Mouse (Mus musculus): Measurements from ENCODE around the gene Smok3b. TPM values are rescaled to one million over a fixed set of nuclear protein-coding genes. Genes with fewer than 3 reads are reported as not detected.
"Not testable (repeated sequence)": the region's sequence is repeated elsewhere in the genome, so short reads cannot be mapped to it uniquely, and the experiment has no call there.

The Smok3b gene
- total RNA-seq (2021) = not detected
- long read RNA-seq, experiment 1 = 0 reads
- long read RNA-seq, experiment 2 = 0 reads

DNA sequence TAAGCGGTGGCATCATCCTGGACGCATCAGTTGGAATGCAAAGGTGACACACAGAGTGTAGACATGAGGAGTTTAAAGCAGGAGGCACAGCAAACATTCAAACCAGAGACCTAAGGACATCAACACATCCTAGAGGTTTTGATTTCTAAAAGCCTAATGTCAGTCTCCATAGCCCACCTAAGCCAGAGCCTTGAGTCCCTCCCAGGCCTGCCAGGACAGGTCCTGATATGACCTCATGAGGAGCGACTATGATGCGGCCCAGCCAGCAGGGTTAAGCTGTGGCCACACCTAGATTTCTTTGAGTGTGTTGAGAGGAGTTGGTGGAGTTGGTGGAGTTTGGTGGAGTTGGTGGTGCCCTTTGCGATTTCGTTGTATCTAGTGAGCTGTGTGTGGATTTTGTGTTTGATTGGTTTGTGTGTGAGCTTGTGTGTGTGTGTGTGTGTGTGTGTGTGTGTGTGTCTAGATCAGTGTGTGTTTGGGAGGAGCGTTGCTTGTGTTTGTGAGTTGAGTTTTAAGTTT is at the start of gene Smok3b, which contains the start of gene Smok3a:
TSS of gene Smok3b (plus strand) at position 469 of the 519 bp plus-strand sequence.
TSS of gene Smok3a (plus strand) at position 301 of the 519 bp plus-strand sequence.
- intact Hi-C loops (cut with DNase I) = not testable (repeated sequence)

DNA sequence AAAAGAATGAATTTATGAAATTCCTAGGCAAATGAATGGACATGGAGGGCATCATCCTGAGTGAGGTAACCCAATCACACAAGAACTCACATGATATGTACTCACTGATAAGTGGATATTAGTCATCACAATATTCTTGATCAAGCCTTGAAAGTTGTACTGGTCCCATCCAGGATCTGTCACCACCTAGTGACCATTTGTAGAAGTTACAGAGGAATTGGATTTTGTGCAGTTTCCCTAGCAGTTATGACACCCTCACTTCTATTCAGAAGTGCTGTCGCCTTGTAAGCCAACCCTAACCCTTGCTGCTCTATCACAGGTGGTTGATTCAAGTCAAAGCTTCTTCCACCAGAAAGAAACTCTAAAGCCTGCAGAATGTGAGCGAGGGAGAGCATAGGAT is 48.1 kb upstream of the Smok3b start:
- intact Hi-C loops (cut with DNase I) = no loop called here
- no peak for DNase-seq

More for the DNA sequence above, at the start of gene Smok3b, which contains the start of gene Smok3a:
- not testable (repeated sequence) for DNase-seq

DNA sequence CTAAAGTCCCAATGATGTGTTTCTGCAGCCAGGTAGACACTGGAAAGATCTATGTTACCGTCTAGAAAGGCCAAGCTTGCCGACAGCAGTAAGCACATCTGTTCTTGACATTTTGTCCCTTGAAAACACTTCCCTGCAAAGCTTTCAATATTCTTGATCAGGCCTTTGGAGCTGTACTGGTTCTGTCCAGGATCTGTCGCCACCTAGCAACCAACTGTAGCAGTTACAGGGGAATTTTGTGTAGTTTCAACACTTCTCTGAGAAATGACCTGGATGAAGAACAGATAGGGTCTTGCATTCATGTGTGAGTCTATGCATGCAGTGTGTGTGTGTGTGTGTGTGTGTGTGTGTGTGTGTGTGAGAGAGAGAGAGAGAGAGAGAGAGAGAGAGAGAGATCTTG is 47.5 kb upstream of the Smok3b start:
- intact Hi-C loops (cut with DNase I) = no loop called here
- DNase-seq = no peak

DNA sequence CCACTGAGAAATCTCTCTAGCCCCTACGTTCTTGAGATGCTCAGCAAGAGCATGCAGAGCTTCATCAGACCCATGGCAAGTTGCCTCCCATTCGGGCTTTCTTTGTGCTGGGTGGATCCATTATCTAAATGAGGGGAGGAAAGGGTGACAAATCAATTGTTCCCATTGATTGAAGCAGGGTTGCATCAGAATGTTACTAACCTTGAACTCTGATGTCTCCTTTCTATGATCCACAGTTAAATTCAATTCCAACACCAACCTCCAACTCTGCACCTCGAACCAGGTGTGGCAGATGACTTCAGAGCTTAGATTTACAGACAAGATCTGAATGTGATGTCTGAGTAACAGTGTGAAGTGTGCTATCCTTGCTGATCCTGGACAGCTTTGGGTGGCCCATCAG is 46.5 kb upstream of the Smok3b start:
- intact Hi-C loops (cut with DNase I) = no loop called here
- no peak for DNase-seq

DNA sequence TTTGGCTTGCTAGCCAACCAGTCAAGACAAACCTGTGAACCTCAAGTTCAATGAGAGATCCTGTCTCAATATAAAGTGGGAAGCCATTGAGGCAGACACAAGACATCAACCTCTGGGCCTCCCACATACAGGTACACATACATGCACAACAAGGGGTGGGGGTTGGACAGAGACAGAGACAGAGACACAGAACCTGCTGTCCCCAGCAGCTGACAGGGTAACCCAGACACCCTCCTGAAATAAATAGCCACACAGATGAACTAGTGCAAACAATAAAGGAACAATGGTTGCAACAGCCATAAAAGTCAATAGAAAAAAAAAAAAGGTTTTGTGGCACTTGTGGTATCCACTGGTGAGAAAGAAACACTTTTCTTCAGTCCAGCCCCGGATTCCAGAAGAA is 45.8 kb upstream of the Smok3b start:
- no peak for DNase-seq
- intact Hi-C loops (cut with DNase I) = no loop called here

DNA sequence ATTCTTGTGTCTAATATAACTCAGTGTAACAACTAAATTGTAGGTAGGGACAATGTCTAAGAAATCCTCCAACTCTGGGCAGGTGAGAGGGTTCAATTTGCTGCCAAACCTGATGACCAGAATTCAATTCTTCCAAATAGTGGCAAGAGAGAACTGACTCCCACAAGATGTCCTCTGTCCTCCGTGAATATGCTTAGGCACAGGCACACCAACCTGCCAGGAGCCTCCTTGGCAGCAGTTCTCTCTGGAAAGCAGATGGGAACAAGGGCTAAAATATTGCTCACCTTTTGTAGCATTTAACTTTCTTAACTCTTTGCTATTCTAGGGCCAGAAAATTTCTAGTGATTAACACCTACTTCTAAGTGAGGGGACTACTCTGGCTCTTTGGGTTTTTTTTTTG is 43.9 kb upstream of the Smok3b start:
- no peak for DNase-seq

DNA sequence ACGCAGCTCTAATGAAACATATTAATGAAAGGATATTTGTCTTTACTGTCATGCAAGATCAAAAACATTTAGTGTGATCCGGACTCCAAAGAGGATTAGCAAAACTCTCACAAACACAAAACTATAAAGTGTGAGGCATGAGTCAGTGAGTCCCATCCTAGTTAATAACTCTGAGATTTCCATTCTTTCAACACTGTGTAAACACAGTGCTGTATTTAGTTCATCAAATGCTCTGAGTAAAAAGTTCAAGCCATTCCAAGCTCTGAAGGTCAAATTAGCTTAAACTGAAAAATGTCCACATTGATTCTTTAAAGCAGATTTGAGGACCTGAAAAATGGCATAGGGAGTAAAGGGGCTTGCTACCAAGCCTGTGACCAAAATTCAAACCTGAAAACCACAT is 42.1 kb upstream of the Smok3b start:
- intact Hi-C loops (cut with DNase I) = no loop called here
- DNase-seq = no peak

More for the DNA sequence above, 43.9 kb upstream of the Smok3b start:
- intact Hi-C loops (cut with DNase I) = no loop called here

DNA sequence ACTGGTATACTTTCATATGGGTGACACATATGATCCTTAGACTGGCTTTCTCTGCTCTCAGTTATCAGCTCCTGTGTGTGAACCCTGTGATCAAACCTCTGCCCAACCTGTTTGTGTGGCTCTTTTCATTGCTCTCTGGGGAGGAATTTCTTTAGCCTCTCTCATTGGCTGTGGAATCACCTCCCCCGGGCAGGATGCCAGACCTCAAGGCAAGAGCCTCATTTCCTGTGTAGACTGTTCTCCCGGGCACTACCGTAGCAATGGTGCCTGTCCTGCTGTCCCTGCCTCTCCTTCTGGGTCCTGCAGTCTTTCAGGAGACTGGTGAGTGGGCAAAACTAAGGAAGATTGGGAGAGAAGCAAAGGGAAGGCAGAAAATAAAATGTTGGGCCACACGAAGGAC is 39.9 kb upstream of the Smok3b start, which contains the start of gene Azgp1:
TSS of gene Azgp1 (plus strand) at position 221 of the 400 bp plus-strand sequence.
- no peak for DNase-seq
- intact Hi-C loops (cut with DNase I) = no loop called here

DNA sequence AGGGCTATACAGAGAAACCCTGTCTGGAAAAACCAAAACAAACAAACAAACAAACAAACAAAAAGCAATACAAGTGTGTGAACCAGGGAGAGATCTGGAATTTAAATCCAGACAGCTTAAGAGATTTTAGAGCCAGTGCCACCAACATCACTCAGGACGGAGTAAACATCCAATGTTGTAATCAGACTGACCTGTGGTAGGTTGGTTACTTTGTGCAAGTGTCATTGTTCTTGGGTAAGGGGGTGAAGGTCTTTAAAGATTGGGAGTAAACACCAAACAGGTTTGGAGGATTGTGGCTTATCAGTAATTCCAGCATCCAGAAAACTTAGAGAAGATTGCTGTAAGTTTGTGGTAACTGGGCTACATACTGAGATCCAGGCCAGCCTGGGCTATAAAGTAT is 34.9 kb upstream of the Smok3b start:
- DNase-seq = no peak
- intact Hi-C loops (cut with DNase I) = no loop called here

DNA sequence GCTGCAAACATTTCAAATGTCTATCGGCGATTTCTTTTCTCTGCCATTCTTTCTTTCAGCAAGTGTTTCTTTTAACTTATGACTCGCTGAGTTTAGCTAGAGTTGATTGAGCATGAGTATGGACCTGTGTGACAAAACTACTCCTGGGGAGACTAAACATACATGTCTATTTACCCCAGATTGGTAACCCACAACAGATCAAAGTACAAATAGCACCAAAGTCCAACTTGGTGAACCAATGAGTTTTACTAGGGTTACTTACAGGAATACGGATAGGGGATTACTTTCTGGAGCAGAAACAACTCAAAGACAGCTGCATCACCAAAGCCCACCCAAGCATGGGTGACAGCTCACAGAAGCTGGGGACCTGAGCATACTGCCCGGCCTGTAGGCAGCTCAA is 11.8 kb upstream of the Smok3b start:
- DNase-seq = no peak

DNA sequence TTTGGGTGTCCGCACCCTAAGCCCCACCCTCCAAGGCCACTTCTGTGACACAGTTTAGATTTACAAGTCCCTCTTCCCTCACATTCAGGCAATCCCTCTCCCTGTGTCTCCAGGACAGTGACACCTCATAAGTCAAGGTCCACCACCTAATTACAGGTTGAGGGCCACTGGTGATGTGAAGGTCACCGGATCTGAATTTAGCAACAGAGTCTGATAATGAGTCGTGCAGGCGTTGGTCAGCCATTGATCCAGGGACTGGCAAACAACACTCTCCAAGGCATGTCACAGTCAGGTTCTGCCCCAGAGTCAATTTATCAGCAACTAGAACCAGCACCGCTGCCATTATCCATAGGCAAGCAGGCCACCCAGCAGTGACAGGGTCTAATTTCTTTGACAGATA is 8.8 kb upstream of the Smok3b start:
- no peak for DNase-seq
- intact Hi-C loops (cut with DNase I) = no loop called here

More for the DNA sequence above, 11.8 kb upstream of the Smok3b start:
- intact Hi-C loops (cut with DNase I) = no loop called here

DNA sequence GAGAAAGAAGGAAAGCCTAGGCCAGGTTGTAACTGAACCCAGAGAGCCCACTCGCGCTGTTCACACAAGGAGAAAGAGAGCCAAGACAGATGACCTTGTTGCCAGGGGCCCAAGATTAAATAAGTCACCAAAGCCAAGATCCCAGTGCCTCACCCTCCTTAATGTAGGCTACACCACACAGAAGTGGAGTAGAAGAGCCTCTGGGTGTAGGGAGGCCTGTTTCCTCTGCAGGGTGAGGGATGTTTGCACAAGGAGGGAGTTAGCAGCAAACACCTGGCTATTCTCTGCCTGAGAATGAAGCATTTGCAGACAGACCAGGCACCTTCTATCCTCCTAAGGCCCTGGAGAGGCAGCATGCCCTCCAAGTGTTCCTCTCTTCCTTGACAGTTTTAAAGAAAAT is 4.7 kb upstream of the Smok3b start:
- no peak for DNase-seq
- intact Hi-C loops (cut with DNase I) = no loop called here

DNA sequence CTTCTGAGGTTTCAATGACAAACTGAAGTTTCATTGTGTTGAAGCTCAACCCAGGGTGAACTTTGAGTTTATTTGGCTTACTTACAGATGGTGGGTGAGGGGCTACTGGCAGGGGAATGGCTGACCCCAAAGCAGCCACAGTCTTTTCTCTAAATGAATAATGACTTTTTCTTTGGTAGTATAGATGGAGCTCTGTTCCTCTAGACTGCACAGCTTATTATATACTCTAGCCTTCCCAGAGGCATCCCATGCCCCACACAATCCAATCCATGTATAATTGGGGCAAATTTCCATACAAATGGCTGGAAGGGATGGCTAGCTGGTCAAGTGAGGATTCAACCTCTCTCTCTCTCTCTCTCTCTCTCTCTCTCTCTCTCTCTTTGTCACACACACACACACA is 4.2 kb upstream of the Smok3b start:
- DNase-seq = no peak
- intact Hi-C loops (cut with DNase I) = no loop called here

DNA sequence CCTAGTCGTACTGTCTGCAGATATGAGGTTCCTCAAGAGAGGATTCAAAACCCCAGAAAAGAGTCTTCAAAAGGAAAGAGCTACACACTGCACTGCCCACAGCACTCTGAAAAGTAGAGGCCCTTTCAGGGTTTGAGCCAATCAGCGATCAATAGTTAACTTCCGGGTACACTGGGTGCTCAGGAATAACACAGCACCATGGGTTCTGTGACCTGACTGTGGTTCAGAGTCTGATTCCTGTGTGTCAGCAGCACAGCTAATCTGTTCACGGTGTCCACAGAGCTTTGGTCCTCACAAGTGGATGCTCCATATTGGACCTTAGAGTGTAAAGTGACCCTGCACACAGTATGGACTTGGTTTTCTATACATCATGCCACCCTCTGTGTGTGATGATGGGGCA is 1.7 kb upstream of the Smok3b start:
- DNase-seq; intact Hi-C loops (cut with DNase I): not testable (repeated sequence)

DNA sequence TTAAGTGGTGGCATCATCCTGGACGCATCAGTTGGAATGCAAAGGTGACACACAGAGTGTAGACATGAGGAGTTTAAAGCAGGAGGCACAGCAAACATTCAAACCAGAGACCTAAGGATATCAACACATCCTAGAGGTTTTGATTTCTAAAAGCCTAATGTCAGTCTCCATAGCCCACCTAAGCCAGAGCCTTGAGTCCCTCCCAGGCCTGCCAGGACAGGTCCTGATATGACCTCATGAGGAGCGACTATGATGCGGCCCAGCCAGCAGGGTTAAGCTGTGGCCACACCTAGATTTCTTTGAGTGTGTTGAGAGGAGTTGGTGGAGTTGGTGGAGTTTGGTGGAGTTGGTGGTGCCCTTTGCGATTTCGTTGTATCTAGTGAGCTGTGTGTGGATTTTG is 31.7 kb downstream of the Smok3b start, which contains the start of gene Smok3c:
TSS of gene Smok3c (plus strand) at position 301 of the 400 bp plus-strand sequence.
- intact Hi-C loops (cut with DNase I); DNase-seq: not testable (repeated sequence)

DNA sequence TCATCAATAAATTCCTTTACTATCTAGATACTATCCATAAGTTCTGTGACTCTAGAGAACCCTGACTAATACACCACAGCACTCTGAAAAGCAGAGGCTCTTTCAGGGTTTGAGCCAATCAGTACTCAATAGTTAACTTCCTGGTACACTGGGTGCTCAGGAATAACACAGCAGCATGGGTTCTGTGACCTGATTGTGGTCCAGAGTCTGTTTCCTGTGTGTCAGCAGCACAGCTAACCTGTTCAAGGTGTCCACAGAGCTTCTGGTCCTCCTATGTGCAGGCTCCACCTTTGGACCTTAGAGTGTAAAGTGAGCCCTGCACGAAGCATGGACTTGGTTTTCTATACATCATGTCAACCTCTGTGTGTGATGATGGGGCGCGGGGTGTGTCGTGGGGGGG is 52.6 kb downstream of the Smok3b start:
- DNase-seq = no peak
- intact Hi-C loops (cut with DNase I) = no loop called here

DNA sequence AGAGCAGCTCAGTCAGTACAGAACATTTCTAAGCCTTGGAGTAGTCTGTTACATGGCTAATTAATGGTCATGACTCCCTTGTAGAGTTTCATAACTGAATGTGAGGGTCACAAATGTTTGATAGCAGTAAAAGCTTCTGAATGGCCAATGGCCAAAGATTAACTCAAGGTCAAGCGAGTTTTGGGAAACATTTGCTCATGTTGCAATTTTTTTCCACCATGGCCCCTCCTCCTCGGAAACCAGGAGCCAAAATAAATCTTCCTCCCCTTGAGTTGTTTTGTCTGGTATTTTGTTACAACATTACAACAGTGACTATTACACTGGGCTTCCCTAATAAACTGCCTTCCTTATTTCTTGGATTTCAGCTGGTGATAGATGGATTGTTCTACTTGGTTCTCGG is 54.5 kb downstream of the Smok3b start:
- intact Hi-C loops (cut with DNase I) = no loop called here
- no peak for DNase-seq

DNA sequence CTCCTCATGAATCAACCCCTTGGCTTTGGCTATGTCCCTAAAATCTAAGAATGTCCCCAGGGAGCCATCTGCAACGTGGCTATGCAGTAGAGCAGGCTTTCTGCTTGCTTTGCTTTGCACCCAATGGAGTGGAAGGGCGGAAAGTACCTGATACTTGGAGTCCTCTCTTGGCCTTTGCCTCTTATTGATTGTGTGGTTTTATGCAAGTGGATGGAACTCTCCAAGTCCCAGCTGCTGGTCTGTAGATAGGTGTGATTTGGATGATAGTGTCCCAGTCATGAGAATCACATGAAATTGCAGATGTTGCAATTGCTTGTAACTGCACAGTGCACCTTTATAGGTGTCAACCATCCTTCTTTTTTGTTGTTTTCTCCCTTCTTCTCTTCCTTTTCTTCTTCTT is 54.9 kb downstream of the Smok3b start:
- DNase-seq = no peak
- intact Hi-C loops (cut with DNase I) = no loop called here

DNA sequence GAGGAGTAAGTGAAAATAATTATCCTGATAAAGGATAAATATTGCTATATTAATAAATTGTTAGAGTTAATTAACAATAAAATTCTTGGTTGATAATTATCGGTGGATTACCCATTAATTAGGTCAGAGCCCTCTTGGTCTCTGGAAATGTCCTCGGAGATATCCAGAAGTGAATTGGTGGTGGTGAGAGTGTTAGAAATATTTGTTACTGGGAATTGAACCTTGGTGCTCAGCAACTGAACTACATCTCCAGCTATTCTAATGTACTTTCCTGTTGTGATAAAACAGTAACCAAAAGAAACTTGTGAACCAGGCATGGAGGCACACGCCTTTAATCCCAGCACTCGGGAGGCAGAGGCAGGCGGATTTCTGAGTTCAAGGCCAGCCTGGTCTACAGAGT is 59.2 kb downstream of the Smok3b start:
- DNase-seq = no peak
- intact Hi-C loops (cut with DNase I) = no loop called here

DNA sequence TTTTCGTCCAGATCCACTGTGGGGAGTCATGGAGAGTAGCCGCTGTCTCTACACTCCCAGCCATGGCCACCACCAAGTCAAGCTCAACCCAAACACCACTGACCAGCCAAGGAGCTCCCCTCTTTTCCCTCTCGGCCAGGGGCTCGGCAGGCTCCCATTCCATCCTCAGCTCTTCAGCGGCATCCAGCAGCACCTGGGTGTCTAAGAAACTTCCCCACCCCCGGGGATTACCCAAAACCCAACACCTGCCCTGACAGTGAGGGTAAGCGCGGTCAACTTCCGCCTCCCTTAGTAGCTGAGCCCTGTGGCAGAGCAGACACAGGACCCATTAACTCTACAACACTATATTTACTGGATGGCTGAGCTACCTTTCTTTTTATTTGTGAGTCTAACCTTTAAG is 60.2 kb downstream of the Smok3b start:
- intact Hi-C loops (cut with DNase I) = no loop called here
- DNase-seq = no peak

DNA sequence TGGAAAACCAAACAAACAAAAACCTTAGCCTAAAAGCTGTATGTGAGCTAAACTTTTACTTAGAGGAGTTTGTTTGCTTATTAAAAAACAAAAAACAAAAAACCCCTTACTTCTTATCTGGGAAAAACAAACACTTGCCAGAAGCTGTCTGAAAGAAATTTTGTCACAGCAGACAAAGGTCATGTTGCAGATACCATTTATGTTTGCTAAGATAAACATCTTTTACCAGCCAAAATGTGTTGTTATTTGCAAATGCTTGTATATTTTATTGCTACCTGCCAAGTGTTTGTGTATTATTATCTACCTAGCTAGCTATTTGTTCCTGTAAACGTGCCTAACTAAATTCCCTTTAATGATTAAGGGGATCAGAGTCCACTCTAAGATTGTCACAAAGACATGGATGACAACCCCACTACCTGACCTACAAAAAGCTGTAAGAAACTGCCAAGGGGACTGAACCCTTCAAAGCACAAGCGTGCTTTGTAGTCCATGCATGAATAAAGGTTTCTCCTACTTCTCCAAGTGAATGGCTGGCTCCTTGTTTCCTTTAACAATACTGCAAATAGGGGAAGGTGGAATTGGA is 62.2 kb downstream of the Smok3b start:
- DNase-seq = no peak
- intact Hi-C loops (cut with DNase I) = no loop called here

DNA sequence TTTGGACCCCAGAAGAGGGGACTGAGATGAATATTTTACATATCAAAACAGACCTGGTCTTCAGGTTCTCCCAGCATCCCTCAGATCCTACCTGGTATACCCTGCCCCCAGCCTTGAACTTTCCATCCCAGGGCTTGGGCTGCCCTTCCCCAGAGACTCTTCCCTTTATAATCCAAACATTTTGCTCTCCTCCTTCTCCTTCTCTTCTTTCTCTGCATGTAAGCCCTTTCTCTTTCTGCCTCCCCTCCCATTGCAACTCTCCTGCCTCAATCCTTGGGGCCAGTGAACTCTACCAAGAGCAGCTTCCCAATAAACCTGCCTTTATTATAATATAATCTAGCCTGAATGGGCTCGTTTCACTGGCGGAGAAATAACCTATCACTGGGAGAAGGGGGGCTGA is 62.7 kb downstream of the Smok3b start:
- DNase-seq = no peak
- intact Hi-C loops (cut with DNase I) = no loop called here

Data from heart, postnatal 14 days (tissue).